Mouse (Mus musculus) left cerebral cortex, postnatal 14 days (tissue): Measurements from ENCODE around the gene Pheta2. TPM values are rescaled to one million over a fixed set of nuclear protein-coding genes. Genes with fewer than 3 reads are reported as not detected.
A peak's percentile ranks its signal among the peaks of the same experiment; 100 is the strongest.

ENCODE experiments used
- DNase-seq, 2 experiments: peaks; one replicate each; pipeline ENCODE4 v3.0.0; 2021 to 2022; ENCODE audit warnings: low spot score in 2 of 2, mixed read lengths in 1 of 2
- intact Hi-C: fragments of 180-260 bp; cut with DNase I; formaldehyde crosslinking; loops from one replicate; pipeline ENCODE4 v1.15.1; 2025
- total RNA-seq, 2 experiments: library from RNA; stranded (reverse); gene quantifications; 2 replicates each; pipeline ENCODE4 v1.2.3; 2021

Pheta2 gene
- total RNA-seq, 2 experiments from 2014 or later: 1.2 to 1.3 TPM

GRCm38 (mm10) chr15:82341675-82342542 lies 3.2 kb downstream of the Pheta2 start:
- intact Hi-C loops: no loop called here
- no peak for DNase-seq

GRCm38 (mm10) chr15:82342543-82342935 lies 3.8 kb downstream of the Pheta2 start:
- DNase-seq: no peak
- intact Hi-C loops: no loop called here

- intact Hi-C loops: no loop called here
- no peak for DNase-seq
Measured at GRCm38 (mm10) chr15:82343368-82344287, 4.9 kb downstream of the Pheta2 start.

- DNase-seq: no peak
- intact Hi-C loops: no loop called here
Measured at GRCm38 (mm10) chr15:82344971-82345370, 6.2 kb downstream of the Pheta2 start.

GRCm38 (mm10) chr15:82345820-82346470 lies 7.2 kb downstream of the Pheta2 start:
- intact Hi-C loops: no loop called here
- DNase-seq: peak; percentile 99

- intact Hi-C loops: no loop called here
- DNase-seq: no peak
Measured at GRCm38 (mm10) chr15:82346580-82347302, 8.0 kb downstream of the Pheta2 start.

- intact Hi-C loops: no loop called here
- no peak for DNase-seq
Measured at GRCm38 (mm10) chr15:82347303-82347676, 8.5 kb downstream of the Pheta2 start.

GRCm38 (mm10) chr15:82347852-82348251 lies 9.1 kb downstream of the Pheta2 start:
- DNase-seq: no peak
- intact Hi-C loops: no loop called here

- DNase-seq: no peak
- intact Hi-C loops: no loop called here
Measured at GRCm38 (mm10) chr15:82348258-82348998, 9.7 kb downstream of the Pheta2 start.

GRCm38 (mm10) chr15:82348999-82349341 lies 10.2 kb downstream of the Pheta2 start:
- intact Hi-C loops: no loop called here
- no peak for DNase-seq

- DNase-seq: no peak
- intact Hi-C loops: no loop called here
Measured at GRCm38 (mm10) chr15:82350349-82350748, 11.6 kb downstream of the Pheta2 start.

GRCm38 (mm10) chr15:82351480-82351879 lies 12.7 kb downstream of the Pheta2 start:
- intact Hi-C loops: no loop called here
- DNase-seq: no peak

GRCm38 (mm10) chr15:82353078-82353744 lies 14.5 kb downstream of the Pheta2 start:
- DNase-seq: no peak
- intact Hi-C loops: no loop called here

- DNase-seq: no peak
- intact Hi-C loops: loop anchor here (1.0 kb wide), 1 partner anchor 64 kb away; no protein-coding TSS in a partner anchor
Measured at GRCm38 (mm10) chr15:82353745-82354113, 15.0 kb downstream of the Pheta2 start.

GRCm38 (mm10) chr15:82354126-82354945 lies 15.6 kb downstream of the Pheta2 start, which contains the start of gene Ndufa6:
Ndufa6 (minus strand) TSS chr15:82354322.
- DNase-seq: peak; percentile 98
- intact Hi-C loops: loop anchor here (1.0 kb wide), 1 partner anchor 63 kb away; no protein-coding TSS in a partner anchor

- DNase-seq: no peak
- intact Hi-C loops: no loop called here
Measured at GRCm38 (mm10) chr15:82358431-82359260, 19.9 kb downstream of the Pheta2 start.
